Mouse (Mus musculus) splenic B cell, adult 2 months (primary cell): ENCODE results near the gene Zfhx3.

Experiments
- DNase-seq: peaks from one replicate; pipeline ENCODE4 v3.0.0-alpha.2; 2011; ENCODE audit warnings: low read depth, low spot score
- H3K27me3 ChIP-seq: 2 replicates; pipeline ENCODE4 v1.6.1; 2012; ENCODE audit warnings: mild to moderate bottlenecking, low read length, moderate library complexity, mixed read lengths; ENCODE audit not compliant: control insufficient read depth, poor library complexity, insufficient read depth, severe bottlenecking
- H3K36me3 ChIP-seq: 2 replicates; pipeline ENCODE4 v1.6.1; 2012; ENCODE audit warnings: mild to moderate bottlenecking, low read length, moderate library complexity, mixed read lengths; ENCODE audit not compliant: control insufficient read depth, poor library complexity, insufficient read depth, severe bottlenecking

Zfhx3 gene

DNA sequence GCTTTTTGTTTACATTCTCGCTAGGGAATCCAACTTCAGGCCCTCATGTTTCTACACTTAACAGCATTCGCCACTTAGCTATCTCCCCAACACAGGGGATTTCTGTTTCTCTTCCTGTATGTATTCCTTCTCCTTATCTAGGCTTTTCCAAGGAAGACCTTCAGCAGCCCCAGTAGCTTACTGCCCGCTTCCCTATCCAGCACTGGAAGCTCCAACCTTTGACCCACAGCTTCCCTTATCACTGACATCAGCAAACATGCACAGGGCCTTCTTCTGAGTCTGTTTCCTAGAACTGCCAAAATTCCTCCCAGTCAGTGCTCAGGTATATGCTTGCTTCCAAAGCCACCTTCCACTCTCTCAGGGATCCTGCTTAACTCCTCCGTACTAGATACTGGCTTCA, 29.8 kb downstream of the Zfhx3 start:
- no peaks in the 10 kb centered on the region for H3K36me3 ChIP-seq
- DNase-seq = no peak
- H3K27me3 ChIP-seq = no peaks in the 10 kb centered on the region

GRCm38 (mm10) chr8:107974451-107974850, 32.0 kb downstream of the Zfhx3 start:
- no peak for DNase-seq
- Histone ChIP-seq H3K27me3 (no peaks in the 10 kb centered on the region), H3K36me3 (no peaks in the 10 kb centered on the region)

DNA sequence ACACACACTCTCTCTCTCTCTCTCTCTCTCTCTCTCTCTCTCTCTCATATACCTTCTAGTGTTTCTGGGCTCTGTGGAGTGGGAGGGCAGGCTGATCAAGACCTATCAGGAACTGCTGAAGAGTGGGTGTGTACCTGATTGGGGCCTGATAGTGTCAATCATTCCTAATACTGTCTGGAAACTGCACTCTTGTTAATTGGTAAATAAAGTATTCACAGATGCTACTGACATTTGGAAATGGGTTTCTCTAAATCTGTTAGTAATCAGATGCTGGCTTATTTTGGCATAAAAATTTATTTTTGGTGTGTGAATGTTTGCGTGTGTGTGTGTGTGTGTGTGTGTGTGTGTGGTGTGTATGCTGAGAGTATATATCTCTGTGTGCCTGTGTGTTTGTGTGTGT, 35.8 kb downstream of the Zfhx3 start:
- DNase-seq = no peak
- Histone ChIP-seq H3K36me3 (no peaks in the 10 kb centered on the region), H3K27me3 (no peaks in the 10 kb centered on the region)

GRCm38 (mm10) chr8:107980618-107981017, 38.2 kb downstream of the Zfhx3 start:
- no peak for DNase-seq
- H3K27me3 ChIP-seq = no peaks in the 10 kb centered on the region

DNA sequence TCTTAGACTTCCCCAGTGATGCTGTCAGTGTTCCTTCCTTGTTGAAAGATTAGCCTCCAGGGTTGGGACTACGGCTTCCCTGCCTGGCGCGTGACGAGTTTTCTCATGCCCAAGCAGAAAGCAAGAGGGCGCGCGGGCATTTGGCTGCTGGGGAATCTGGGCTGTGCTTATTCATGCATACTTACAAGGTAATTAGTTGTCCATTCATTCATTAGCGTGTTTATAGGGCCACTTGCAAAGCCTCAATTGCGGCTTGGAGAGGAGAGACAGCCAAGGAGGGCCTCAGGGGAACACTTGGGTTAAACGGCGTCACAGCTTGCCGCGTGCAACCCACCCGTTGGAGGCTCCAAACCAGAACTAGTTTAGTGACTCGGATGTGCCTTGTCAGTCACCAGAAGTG, 44.2 kb downstream of the Zfhx3 start:
- no peaks in the 10 kb centered on the region for H3K36me3 ChIP-seq
- H3K27me3 ChIP-seq = no peaks in the 10 kb centered on the region
- no peak for DNase-seq

More at GRCm38 (mm10) chr8:107980618-107981017, 38.2 kb downstream of the Zfhx3 start:
- no peaks in the 10 kb centered on the region for H3K36me3 ChIP-seq

GRCm38 (mm10) chr8:107998874-107999273, 56.4 kb downstream of the Zfhx3 start:
- no peaks in the 10 kb centered on the region for H3K27me3 ChIP-seq
- no peaks in the 10 kb centered on the region for H3K36me3 ChIP-seq
- DNase-seq = no peak

DNA sequence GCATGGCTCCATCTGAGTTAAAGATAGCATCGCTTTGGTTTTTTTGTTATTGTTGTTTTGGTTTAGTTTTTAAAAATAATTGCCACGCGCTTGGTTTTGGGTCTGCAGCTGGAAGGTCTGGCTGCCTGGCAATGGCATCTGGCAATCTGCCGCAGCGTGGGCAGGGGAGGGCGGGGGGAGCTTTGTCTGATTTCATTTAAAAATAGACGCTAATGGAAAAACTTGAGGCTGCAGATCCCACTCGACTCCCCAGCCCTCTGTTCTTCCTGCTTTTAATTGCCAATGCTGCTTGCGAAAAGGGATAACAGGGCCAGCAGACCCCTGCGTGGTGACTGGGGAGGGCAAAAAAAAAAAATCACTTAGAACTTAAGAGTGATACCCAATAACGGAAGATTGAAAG, 69.1 kb downstream of the Zfhx3 start:
- DNase-seq = no peak
- Histone ChIP-seq H3K27me3 (no peaks in the 10 kb centered on the region), H3K36me3 (no peaks in the 10 kb centered on the region)

DNA sequence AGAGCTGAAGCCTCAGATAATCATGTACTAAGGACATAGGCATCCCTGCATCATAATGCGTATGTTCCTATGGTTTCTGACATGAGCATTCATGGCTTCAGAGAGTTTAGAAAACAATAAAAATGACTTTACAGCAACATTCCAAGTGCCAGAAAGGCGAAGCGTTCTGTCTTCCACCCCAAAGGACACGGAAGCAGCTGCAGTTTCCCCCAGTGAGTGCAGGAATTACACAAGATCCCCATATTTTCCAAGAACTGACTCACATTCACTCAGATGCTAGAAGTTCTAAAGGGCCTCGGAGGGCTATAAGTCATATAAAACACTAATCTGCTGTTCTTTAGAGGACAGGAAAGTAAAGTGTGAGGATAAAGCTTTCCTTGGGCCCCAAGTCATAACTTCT, 75.3 kb downstream of the Zfhx3 start:
- Histone ChIP-seq H3K36me3 (no peaks in the 10 kb centered on the region), H3K27me3 (no peaks in the 10 kb centered on the region)
- no peak for DNase-seq

- Histone ChIP-seq H3K27me3 (no peaks in the 10 kb centered on the region), H3K36me3 (no peaks in the 10 kb centered on the region)
- no peak for DNase-seq
These were observed 77.2 kb downstream of the Zfhx3 start for GRCm38 (mm10) chr8:108019651-108020050.

DNA sequence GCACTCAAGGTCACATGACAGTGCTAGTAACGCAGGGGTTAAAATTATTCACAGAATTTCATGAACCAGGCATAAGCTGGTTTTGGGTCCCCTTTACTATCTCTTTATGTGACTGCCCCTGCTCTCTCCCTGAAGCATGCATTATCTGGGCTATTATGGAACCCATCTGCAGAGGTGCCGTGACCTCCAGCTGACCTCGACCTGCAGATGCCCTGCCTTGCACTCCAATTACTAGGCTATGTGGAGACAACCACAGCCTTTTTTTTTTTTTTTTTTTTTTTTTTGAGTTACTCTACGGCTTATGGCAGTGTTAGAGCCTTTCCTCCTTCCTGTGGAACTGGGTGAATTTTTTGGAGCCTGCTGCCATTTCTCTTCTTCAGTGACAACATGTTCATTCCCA, 80.0 kb downstream of the Zfhx3 start:
- no peaks in the 10 kb centered on the region for H3K36me3 ChIP-seq
- DNase-seq = no peak
- H3K27me3 ChIP-seq = no peaks in the 10 kb centered on the region

DNA sequence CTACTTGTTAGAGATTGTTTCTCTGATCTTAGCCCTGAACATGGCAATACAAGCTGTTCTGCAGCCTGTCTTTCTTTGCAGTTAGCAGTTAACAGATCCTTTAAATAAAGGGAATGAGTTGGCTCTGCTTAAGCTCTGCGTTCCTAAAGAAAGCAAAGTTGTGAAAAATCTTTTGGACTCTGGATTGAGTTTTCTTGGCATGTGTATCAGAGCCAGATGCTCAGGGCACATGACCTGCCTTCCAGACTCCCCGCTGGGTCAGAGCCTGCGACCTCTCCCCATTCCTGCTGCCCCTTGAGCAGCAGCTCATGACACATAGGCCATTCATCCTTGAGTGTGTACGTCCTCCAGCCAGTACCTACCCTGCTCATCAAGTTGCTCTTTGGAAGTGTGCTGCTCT, 81.9 kb downstream of the Zfhx3 start:
- DNase-seq = no peak
- Histone ChIP-seq H3K27me3 (no peaks in the 10 kb centered on the region), H3K36me3 (no peaks in the 10 kb centered on the region)

DNA sequence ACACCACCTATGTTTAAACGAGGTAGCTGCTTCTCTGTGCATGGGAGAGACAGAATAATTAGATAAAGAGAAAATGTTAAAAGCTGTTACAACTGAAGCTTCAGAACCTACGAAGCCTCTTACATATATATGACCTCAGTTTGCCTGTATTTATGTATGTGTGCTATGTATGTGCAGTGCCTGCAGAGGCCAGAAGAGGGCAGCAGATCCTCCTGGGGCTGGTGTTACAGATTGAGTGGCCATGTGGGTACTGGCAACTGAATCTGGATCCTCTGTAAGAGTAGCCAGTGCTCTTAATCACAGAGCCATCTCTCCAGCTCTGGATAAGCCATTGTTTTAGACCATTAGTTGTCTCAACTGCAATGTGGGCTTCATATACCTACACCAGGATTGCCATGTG, 82.8 kb downstream of the Zfhx3 start:
- H3K36me3 ChIP-seq = no peaks in the 10 kb centered on the region
- no peak for DNase-seq
- H3K27me3 ChIP-seq = no peaks in the 10 kb centered on the region

- Histone ChIP-seq H3K36me3 (no peaks in the 10 kb centered on the region), H3K27me3 (no peaks in the 10 kb centered on the region)
- DNase-seq = no peak
These were observed 84.4 kb downstream of the Zfhx3 start for GRCm38 (mm10) chr8:108026557-108027440.

GRCm38 (mm10) chr8:108027561-108028025, 85.1 kb downstream of the Zfhx3 start:
- DNase-seq = no peak
- H3K36me3 ChIP-seq = no peaks in the 10 kb centered on the region
- no peaks in the 10 kb centered on the region for H3K27me3 ChIP-seq

DNA sequence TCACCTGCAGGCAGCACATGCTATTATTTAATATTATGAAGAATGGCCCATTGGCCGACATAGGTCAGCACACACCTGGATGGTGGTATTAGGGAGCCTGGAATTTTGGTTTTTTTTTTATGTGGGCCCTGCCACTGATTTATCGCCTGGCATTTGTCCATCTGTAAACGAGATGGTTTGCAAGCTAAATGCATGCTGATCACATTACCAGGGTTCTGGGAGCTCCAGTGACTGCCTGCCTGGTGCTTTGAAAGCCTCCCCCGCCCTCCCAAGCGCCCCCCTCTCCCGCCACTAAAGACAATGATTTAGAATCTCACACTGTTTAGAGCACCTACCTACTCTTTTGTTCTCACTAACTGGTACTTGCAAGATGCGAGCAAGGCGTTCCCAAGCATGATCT, 86.0 kb downstream of the Zfhx3 start:
- no peaks in the 10 kb centered on the region for H3K27me3 ChIP-seq
- no peaks in the 10 kb centered on the region for H3K36me3 ChIP-seq
- DNase-seq = no peak

DNA sequence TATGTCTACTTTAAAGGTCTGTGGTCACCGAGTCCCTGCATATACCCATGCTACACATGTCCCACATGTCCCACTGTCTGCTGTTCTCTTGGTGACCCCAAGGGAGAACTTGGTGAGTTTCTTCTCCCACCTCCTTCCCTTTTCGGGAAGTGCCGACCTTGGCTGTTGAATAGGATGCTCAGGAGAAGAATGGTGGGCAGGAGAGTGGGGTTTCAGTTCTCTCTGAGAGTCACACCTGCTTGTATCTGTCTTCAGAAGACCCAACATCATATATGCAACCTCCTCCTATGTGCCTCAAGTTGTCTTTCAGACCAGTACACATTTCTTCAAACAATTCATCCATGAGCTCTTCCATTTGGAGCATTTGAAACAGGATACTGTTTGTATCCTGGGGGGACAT, 88.7 kb downstream of the Zfhx3 start:
- no peak for DNase-seq
- H3K36me3 ChIP-seq = no peaks in the 10 kb centered on the region
- H3K27me3 ChIP-seq = no peaks in the 10 kb centered on the region
